Mouse (Mus musculus) liver, adult 2 months (tissue): ENCODE data around the gene Car10. TPM values are rescaled to one million over a fixed set of nuclear protein-coding genes. Genes with fewer than 3 reads are reported as not detected.

Experiments used
- DNase-seq: peaks from one replicate; pipeline ENCODE4 v3.0.0-alpha.2; 2011; ENCODE audit warnings: low read depth, low spot score; ENCODE audit errors: extremely low read depth
- H3K27ac ChIP-seq: fragments of 200-500 bp; replicated peaks from 2 replicates; pipeline ENCODE4 v1.5.1; 2012; ENCODE audit warnings: low read depth, mild to moderate bottlenecking, control low read depth, inconsistent platforms, low read length; ENCODE audit not compliant: insufficient read depth
- H3K27me3 ChIP-seq: fragments of 200-500 bp; 2 replicates; pipeline ENCODE4 v1.6.1; 2012; ENCODE audit warnings: mild to moderate bottlenecking, moderate library complexity, low read length, inconsistent platforms; ENCODE audit not compliant: control insufficient read depth, insufficient read depth
- H3K36me3 ChIP-seq: fragments of 200-500 bp; 2 replicates; pipeline ENCODE4 v1.6.1; 2012; ENCODE audit warnings: low read length, inconsistent platforms; ENCODE audit not compliant: control insufficient read depth, insufficient read depth
- H3K4me1 ChIP-seq: fragments of 200-500 bp; 2 replicates; pipeline ENCODE4 v1.6.1; 2011; ENCODE audit warnings: low read length; ENCODE audit not compliant: control insufficient read depth, insufficient read depth
- H3K4me3 ChIP-seq: fragments of 200-500 bp; 2 replicates; pipeline ENCODE4 v1.5.1; 2011; ENCODE audit warnings: low read depth, mild to moderate bottlenecking, control low read depth, low read length, moderate library complexity; ENCODE audit not compliant: insufficient read depth
- H3K79me2 ChIP-seq: fragments of 200-500 bp; 2 replicates; pipeline ENCODE4 v1.6.1; 2012; ENCODE audit warnings: inconsistent platforms, mild to moderate bottlenecking, low read length, moderate library complexity; ENCODE audit not compliant: control insufficient read depth, insufficient read depth
- H3K9ac ChIP-seq: fragments of 200-500 bp; 2 replicates; pipeline ENCODE4 v1.6.1; 2012; ENCODE audit warnings: low read depth, mild to moderate bottlenecking, control low read depth, inconsistent platforms, low read length
- CTCF ChIP-seq: fragments of 200-500 bp; IDR thresholded peaks from 2 replicates; pipeline ENCODE4 v1.5.1; 2011; ENCODE audit warnings: low read depth, low read length, control low read depth
- POLR2A ChIP-seq: fragments of 200-500 bp; IDR thresholded peaks from 2 replicates; pipeline ENCODE4 v1.6.1; 2011; ENCODE audit warnings: low read length, control low read depth; ENCODE audit not compliant: insufficient read depth; ENCODE audit errors: extremely low read depth
- WGBS: fragments of 180-500 bp; shearing (Covaris S2); methylation state at CpG from one replicate; pipeline ENCODE4 v1.1.7; 2018; 5-methylcytosine and 5-hydroxymethylcytosine counted together
- polyA plus RNA-seq: library from polyadenylated mRNA; depleted of rRNA; stranded (reverse); fragments of >200 nt; gene quantifications from 2 replicates; pipeline ENCODE4 v1.2.3, GENCODE M21; 2012; rRNA removed
- total RNA-seq: library from RNA; depleted of rRNA; stranded (reverse); fragments of >200 nt; gene quantifications from 2 replicates; pipeline ENCODE4 v1.2.3, GENCODE M21; 2014; rRNA removed

Gene Car10
- total RNA-seq (0.07 TPM in 1 of 2 replicates, not detected in the other), polyA plus RNA-seq (not detected in 2 replicates)

DNA sequence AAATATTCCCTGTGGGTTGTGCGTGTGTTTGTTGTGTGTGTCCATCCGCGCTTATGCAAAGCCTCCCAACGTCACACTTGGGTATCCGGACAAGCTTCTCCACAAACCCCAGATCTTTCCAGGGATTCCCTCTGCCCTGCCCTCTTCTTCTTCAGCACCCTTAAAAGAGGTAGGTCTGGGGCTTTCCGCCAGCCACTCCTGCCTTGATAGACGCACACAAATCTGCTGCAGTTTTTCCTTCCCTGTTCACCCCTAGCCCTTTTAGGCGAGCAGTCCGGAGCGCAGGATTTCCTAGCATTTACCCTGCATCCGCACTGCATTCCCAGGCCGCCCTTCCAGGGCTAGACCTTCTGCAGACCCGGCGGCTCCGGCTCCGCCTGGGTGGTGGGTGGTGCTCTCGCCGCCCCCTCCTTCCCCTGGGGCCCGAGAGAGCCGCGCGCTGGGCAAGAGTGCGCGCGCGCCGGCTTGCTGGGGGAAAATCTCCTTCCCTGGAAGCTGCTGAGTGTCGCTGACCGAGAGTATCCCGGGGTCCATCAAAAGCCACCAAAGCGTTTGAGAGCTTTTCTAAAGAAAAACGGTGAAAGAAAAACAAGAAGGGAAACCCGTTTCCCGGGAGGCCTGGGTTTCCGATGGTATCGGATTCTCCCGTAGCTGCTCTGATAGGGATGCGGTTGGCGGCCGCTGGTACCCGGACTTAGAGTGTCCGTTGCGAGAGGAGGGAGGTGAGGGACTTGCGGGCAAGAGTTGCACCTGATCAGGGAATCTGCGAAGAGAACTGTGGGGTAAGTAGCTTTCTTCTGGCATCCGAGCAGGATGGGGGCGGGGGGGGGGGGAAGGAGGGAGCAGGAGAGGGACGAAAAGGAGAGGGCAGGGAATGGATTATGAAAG is at the start of gene Car10:
Car10 (plus strand) TSS at position 88 of the 888 bp plus-strand sequence.
- DNase-seq: no peak
- no peak within 1 kb of the TSS for H3K4me3 ChIP-seq
- 2% methylated on average over 47 of the region's 48 CpGs for WGBS

DNA sequence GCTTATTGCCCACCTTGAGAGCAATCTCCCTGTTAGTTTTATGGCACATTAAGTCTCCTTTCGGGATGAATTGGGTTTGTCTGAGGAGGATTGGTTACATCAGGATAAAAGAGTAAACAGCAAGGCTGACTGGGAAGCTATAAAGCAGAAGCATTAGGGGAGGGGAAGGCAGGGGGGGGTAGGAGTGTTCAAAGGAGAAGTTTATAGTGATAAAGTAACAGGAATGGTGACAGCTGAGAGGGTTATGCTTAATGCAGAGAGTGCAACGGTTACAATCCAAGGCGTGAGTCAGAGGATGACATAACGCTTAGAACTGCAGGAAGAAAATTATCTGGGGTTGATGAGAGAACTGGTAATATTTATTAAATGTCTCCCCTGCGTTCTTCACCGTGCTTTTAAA is 32.8 kb upstream of the Car10 start:
- WGBS: 48% methylated on average over 6 of the region's 6 CpGs
- no peak for TF ChIP-seq CTCF
- TF ChIP-seq POLR2A: no peak
- no peak overlapping the region for H3K27ac ChIP-seq
- no peaks in the 10 kb centered on the region for H3K79me2 ChIP-seq
- no peak overlapping the region for H3K9ac ChIP-seq
- no peak overlapping the region for H3K4me3 ChIP-seq
- no peaks in the 10 kb centered on the region for H3K4me1 ChIP-seq
- no peaks in the 10 kb centered on the region for H3K27me3 ChIP-seq
- no peaks in the 10 kb centered on the region for H3K36me3 ChIP-seq
- no peak for DNase-seq

More for the DNA sequence above, at the start of gene Car10:
- no peak within 1 kb of the TSS for H3K9ac ChIP-seq
- H3K4me1 ChIP-seq: no peaks in the 10 kb centered on the region
- no peak within 1 kb of the TSS for H3K27ac ChIP-seq
- TF ChIP-seq CTCF (no peak), POLR2A (no peak)
- H3K27me3 ChIP-seq: peaks cover 13% of the 10 kb centered on the region
- H3K79me2 ChIP-seq: no peaks in the 10 kb centered on the region
- no peaks in the 10 kb centered on the region for H3K36me3 ChIP-seq

DNA sequence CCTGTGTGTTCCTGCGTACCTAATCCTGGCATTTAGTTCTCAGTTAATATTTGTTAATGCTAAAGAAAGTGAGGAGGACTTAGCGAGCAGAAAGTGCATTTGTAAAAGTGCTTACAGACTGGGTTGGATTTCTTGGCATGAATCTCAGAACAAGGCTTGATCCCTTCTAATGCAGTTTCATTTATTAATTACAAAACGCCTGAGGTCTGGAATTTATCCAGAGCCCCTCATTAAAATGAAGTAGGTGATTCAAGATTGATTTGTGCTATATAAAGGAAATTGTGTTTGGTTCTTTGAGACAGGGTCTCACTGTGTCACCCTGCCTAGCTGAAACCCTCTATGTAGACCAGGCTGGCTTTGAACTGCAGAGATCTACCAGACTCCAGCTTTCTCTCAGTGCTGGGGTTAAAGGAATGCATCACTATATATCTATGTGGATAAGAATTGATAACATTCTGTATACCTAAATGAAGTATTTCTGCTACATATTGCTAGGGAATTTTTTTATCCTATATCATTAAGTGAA is 32.1 kb upstream of the Car10 start:
- no peak overlapping the region for H3K9ac ChIP-seq
- H3K27me3 ChIP-seq: no peaks in the 10 kb centered on the region
- 62% methylated on average over 3 of the region's 3 CpGs for WGBS
- H3K79me2 ChIP-seq: no peaks in the 10 kb centered on the region
- no peaks in the 10 kb centered on the region for H3K4me1 ChIP-seq
- no peak overlapping the region for H3K4me3 ChIP-seq
- TF ChIP-seq CTCF (no peak), POLR2A (no peak)
- no peak for DNase-seq
- H3K27ac ChIP-seq: no peak overlapping the region
- no peaks in the 10 kb centered on the region for H3K36me3 ChIP-seq

DNA sequence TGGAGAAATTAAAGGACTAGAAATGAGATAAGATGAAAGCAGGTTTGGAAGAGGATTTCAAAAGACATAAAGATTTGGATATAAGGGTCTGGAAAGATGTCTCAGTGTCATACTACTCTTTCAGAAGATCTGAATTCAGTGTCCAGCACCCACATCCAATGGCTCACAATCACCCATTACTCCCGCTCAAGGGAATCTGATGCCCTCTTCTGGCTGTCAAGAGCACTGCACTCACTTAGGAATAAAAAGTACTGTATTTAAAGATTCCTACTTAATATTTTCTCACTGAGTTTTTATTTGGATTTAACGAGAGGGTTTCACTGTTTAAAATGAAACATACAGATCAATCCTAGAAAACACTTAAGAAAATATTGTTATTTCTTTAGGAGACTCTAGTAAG is 2.2 kb upstream of the Car10 start:
- peaks cover 13% of the 10 kb centered on the region for H3K27me3 ChIP-seq
- H3K27ac ChIP-seq: no peak overlapping the region
- H3K9ac ChIP-seq: no peak overlapping the region
- TF ChIP-seq CTCF: no peak
- no peak for TF ChIP-seq POLR2A
- 12% methylated on average over 2 of the region's 2 CpGs for WGBS
- no peak overlapping the region for H3K4me3 ChIP-seq
- DNase-seq: no peak
- no peaks in the 10 kb centered on the region for H3K4me1 ChIP-seq
- H3K36me3 ChIP-seq: no peaks in the 10 kb centered on the region
- H3K79me2 ChIP-seq: no peaks in the 10 kb centered on the region

DNA sequence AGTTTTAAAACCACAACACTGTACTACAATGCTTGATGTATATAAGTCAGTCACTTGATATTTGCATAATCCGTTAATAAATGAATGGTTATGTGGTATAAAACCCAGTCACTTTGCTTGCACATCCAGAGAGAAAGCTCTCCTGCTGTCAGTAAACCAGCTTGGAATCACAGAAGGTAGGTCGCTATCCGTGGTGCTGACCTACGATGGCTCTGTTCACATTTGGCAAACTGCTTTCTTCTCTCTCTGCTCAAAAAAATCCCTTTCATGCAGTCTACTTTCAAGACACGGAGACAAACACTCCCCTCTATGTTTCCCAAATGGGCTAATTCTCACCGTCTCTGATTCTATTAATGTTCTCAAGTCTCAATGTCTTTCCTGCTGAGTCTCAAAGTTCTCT is 827 bp upstream of the Car10 start:
- DNase-seq: no peak
- 1% methylated on average over 6 of the region's 6 CpGs for WGBS
- no peak for TF ChIP-seq POLR2A
- Histone ChIP-seq H3K4me3 (no peak overlapping the region), H3K79me2 (no peaks in the 10 kb centered on the region), H3K36me3 (no peaks in the 10 kb centered on the region), H3K9ac (no peak overlapping the region), H3K27me3 (peaks cover 13% of the 10 kb centered on the region), H3K4me1 (no peaks in the 10 kb centered on the region), H3K27ac (no peak overlapping the region)

DNA sequence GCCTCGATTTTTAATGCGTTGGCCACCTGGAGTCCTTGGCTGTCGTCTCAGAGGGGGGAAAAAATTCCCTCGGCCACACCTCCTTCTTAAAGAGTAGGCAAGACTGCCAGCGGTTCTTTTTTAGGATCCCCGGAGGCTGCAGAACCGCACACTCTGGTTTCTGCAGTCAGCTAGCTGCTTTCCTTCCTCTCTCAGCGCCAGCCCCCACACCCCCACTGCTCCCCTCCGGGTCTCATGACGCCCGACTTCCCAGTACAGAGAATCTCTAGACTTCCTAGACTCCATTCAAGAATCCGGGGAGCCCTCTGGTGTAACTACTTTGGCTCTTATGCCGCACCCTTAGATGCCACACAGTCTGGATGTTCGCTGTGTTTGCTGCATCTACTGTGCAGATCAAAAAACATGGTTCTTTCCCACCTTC is 387 bp upstream of the Car10 start:
- 9% methylated on average over 14 of the region's 14 CpGs for WGBS
- Histone ChIP-seq H3K36me3 (no peaks in the 10 kb centered on the region), H3K27me3 (peaks cover 13% of the 10 kb centered on the region), H3K27ac (no peak overlapping the region), H3K79me2 (no peaks in the 10 kb centered on the region), H3K9ac (no peak overlapping the region), H3K4me3 (no peak overlapping the region), H3K4me1 (no peaks in the 10 kb centered on the region)
- TF ChIP-seq POLR2A (no peak), CTCF (no peak)
- DNase-seq: no peak
